Mouse (Mus musculus) ES-E14 (cell line): ENCODE results near the gene Apol10a. TPM values are rescaled to one million over a fixed set of nuclear protein-coding genes. Genes with fewer than 3 reads are reported as not detected.
"Not testable (repeated sequence)": the region's sequence is repeated elsewhere in the genome, so short reads cannot be mapped to it uniquely, and the experiment has no call there.

Experiments used
- DNase-seq: peaks from one replicate; pipeline ENCODE4 v3.0.0-alpha.2; 2013; ENCODE audit warnings: low read depth, low spot score
- H3K27ac ChIP-seq: 2 replicates; pipeline ENCODE4 v1.5.1; 2012; ENCODE audit warnings: low read depth, mild to moderate bottlenecking, low read length, moderate library complexity, mixed read lengths; ENCODE audit not compliant: poor library complexity, insufficient read depth, severe bottlenecking
- H3K36me3 ChIP-seq: 2 replicates; pipeline ENCODE4 v1.6.1; 2012; ENCODE audit warnings: mild to moderate bottlenecking, low read length, moderate library complexity, mixed read lengths; ENCODE audit not compliant: control insufficient read depth, poor library complexity, insufficient read depth, severe bottlenecking
- H3K4me1 ChIP-seq, 2 experiments: fragments of 150-350 bp in 1 of 2; sonication (generic) in 1 of 2; 2 replicates each; pipeline ENCODE4 v1.6.1; 2012; ENCODE audit warnings: low read length in 2 of 2, mild to moderate bottlenecking in 1 of 2, mixed read lengths in 1 of 2; ENCODE audit not compliant: control insufficient read depth in 2 of 2, insufficient read depth in 2 of 2, poor library complexity in 1 of 2
- H3K4me3 ChIP-seq, 2 experiments: fragments of 150-350 bp in 1 of 2; sonication (generic) in 1 of 2; 2 replicates each; pipeline ENCODE4 v1.5.1; 2012; ENCODE audit warnings: low read length in 2 of 2, low read depth in 1 of 2, mild to moderate bottlenecking in 1 of 2, mixed read lengths in 1 of 2; ENCODE audit not compliant: insufficient read depth in 1 of 2, poor library complexity in 1 of 2, severe bottlenecking in 1 of 2
- H3K9ac ChIP-seq: 2 replicates; pipeline ENCODE4 v1.6.1; 2012; ENCODE audit warnings: low read depth, mild to moderate bottlenecking, low read length, mixed read lengths; ENCODE audit not compliant: poor library complexity, insufficient read depth, severe bottlenecking
- H3K9me3 ChIP-seq: fragments of 150-350 bp; sonication (generic); 2 replicates; pipeline ENCODE4 v1.6.1; 2012; ENCODE audit warnings: low read depth, mild to moderate bottlenecking, low read length; ENCODE audit not compliant: control insufficient read depth, insufficient read depth
- CHD2 ChIP-seq: IDR thresholded peaks from 2 replicates; pipeline ENCODE4 v1.6.1; 2014; ENCODE audit warnings: mild to moderate bottlenecking, low read depth, low read length, inconsistent platforms
- HCFC1 ChIP-seq: IDR thresholded peaks from 2 replicates; pipeline ENCODE4 v1.6.1; 2012; ENCODE audit warnings: low read length, inconsistent platforms, borderline replicate concordance; ENCODE audit not compliant: insufficient read depth
- MAFK ChIP-seq: IDR thresholded peaks from 2 replicates; pipeline ENCODE4 v1.6.1; 2014; ENCODE audit warnings: mild to moderate bottlenecking, low read depth, low read length, inconsistent platforms; ENCODE audit not compliant: insufficient read depth
- ZC3H11A ChIP-seq: IDR thresholded peaks from 2 replicates; pipeline ENCODE4 v1.6.1; 2012; ENCODE audit warnings: low read depth, mild to moderate bottlenecking, inconsistent platforms, low read length, borderline replicate concordance
- ZNF384 ChIP-seq: IDR thresholded peaks from 2 replicates; pipeline ENCODE4 v1.6.1; 2012; ENCODE audit warnings: low read depth, low read length, inconsistent platforms
- in situ Hi-C, 2 experiments: fragments of 600-800 bp; cut with MboI; formaldehyde crosslinking; loops; one replicate each; pipeline ENCODE4 v1.15.1; 2025; ENCODE audit warnings: low sequenced_read_pairs in 2 of 2, inconsistent platforms in 1 of 2; ENCODE audit not compliant: unreplicated experiment in 2 of 2
- total RNA-seq: library from RNA; depleted of rRNA; stranded (reverse); fragments of 300-350 nt; gene quantifications from 2 replicates; pipeline ENCODE4 v1.2.3, GENCODE M21; 2012; rRNA removed

The Apol10a gene
- total RNA-seq, 1 experiment = not detected

DNA sequence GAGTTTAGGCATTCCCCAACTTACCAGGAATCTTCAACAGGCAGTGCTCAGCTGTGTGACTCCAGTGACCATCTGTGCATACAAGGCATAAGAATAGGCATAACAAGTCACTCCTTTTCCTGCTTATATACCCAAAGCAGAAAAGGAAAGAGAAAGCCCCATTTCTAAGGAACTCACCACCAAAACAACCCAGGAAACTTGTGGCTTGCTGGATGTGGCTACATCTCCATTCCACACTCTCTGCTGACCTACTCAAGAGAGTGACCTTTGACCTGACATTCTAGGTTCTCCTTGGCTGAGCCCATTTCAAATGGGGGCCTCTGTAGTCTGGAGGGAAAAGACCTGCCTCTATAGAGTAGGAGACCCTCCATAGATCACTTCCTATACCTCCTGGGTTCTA lies 56.4 kb downstream of the Apol10a start, which contains the start of gene Apol7c:
Gene Apol7c (minus strand): TSS at position 101 of the 400 bp plus-strand sequence.
- Histone ChIP-seq H3K9ac (no peak within 1 kb of the TSS), H3K9me3 (no peaks in the 10 kb centered on the region), H3K36me3 (no peaks in the 10 kb centered on the region), H3K27ac (no peak within 1 kb of the TSS), H3K4me3 (no peak within 1 kb of the TSS), H3K4me1 (no peaks in the 10 kb centered on the region)
- in situ Hi-C loops = no loop called here
- DNase-seq = no peak
- TF ChIP-seq CHD2 (no peak), HCFC1 (no peak), MAFK (no peak), ZNF384 (no peak), ZC3H11A (no peak)

DNA sequence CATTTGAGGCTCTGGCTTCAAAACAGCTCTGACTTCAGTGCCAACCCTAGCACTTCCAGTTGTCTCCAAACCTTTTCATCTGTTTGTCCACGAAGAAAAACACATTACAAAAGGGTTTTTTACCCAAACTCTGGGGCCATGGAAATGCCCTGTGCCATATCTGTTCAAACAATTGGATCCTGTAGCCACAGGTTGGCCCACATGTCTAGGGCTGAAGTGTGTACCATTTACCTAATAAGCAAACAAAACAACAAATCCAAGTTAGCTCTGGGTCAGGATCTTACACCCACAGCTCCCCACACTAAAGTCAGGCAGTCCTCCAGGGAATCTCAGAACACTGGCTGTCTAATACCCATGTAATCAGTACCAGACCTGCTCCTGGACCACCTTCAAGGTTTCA lies 62.4 kb downstream of the Apol10a start:
- H3K36me3 ChIP-seq, H3K4me1 ChIP-seq, DNase-seq, H3K9ac ChIP-seq, H3K4me3 ChIP-seq, H3K9me3 ChIP-seq, H3K27ac ChIP-seq, in situ Hi-C loops: not testable (repeated sequence)

Other genes with a start within 250 kb of the Apol10a start
- gene Rbfox2, start 170.0 kb upstream of the Apol10a start, total RNA-seq = 55.3 and 56.4 TPM in 2 replicates
- 0.11 and 0.27 TPM in 2 replicates for gene Apol7a, start 77.9 kb upstream of the Apol10a start, total RNA-seq
- not detected in 2 replicates for gene Apol9a, start 65.9 kb upstream of the Apol10a start, total RNA-seq
- gene Apol7b, start 29.6 kb upstream of the Apol10a start, total RNA-seq = 3.0 and 3.8 TPM in 2 replicates
- not detected in 2 replicates for gene Apol11a, start 31.2 kb downstream of the Apol10a start, total RNA-seq
- not detected in 2 replicates for gene Apol7c, start 56.3 kb downstream of the Apol10a start, total RNA-seq
- gene 1700025B11Rik, start 84.8 kb downstream of the Apol10a start, total RNA-seq = not detected in 2 replicates
- gene Apol10b, start 119.1 kb downstream of the Apol10a start, total RNA-seq = 0.21 TPM in 1 of 2 replicates, not detected in the other
- gene Gm36245, start 122.2 kb downstream of the Apol10a start, total RNA-seq = not detected in 2 replicates
- gene Apol11b, start 166.2 kb downstream of the Apol10a start, total RNA-seq = not detected in 2 replicates
- gene Apol7e, start 221.8 kb downstream of the Apol10a start, total RNA-seq = 0.13 TPM in 1 of 2 replicates, not detected in the other